Mouse (Mus musculus): ENCODE results near the gene Ptprn2.

GRCm38 (mm10) chr12:117299084-117299483 lies 813.6 kb downstream of the Ptprn2 start:
- TF ChIP-seq POLR2A (IDR thresholded peaks at IDR 0.05; ENCODE audit: borderline replicate concordance, extremely low read depth, insufficient read depth, insufficient read length, poor library complexity, severe bottlenecking) = no peak
- no peak for TF ChIP-seq CTCF (IDR thresholded peaks at IDR 0.05; ENCODE audit: borderline replicate concordance, extremely low read depth, insufficient read depth, insufficient read length)
